Mouse (Mus musculus) right cerebral cortex, adult 2 months (tissue): ENCODE measurements at regions not wholly inside any gene's neighbourhood (a gene's known extent, or its start where the extent isn't known, plus 50 kb on each side); places are given as distances from the start of the nearest gene placed in this dataset.
A peak's percentile ranks its signal among the peaks of the same experiment; 100 is the strongest.

Experiments
- DNase-seq, 2 experiments: peaks; one replicate each; pipeline ENCODE4 v3.0.0; 2021 to 2022; ENCODE audit warnings: low spot score in 2 of 2

DNA sequence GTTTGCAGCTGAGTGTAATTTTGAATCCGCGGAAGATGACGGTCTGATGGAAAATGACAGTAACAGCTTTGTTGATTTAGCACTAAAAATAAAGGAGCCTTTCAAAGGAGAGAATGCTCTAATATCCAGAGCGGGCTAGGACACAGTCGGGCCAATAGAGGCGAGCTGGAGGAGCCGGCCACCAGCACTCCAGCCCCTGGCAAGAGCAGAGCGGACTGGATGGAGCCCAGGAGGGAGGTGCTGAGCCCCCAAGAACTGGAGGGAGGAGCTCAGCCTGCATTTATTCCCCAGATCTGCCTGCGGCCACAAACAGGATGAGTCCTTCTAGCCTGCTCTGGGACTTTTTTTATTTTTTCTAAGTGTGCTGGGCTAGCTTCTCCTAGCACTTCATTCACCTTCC is 426.9 kb downstream of the Insc start:
- DNase-seq = peak in 1 of 2 experiments; percentile 24

DNA sequence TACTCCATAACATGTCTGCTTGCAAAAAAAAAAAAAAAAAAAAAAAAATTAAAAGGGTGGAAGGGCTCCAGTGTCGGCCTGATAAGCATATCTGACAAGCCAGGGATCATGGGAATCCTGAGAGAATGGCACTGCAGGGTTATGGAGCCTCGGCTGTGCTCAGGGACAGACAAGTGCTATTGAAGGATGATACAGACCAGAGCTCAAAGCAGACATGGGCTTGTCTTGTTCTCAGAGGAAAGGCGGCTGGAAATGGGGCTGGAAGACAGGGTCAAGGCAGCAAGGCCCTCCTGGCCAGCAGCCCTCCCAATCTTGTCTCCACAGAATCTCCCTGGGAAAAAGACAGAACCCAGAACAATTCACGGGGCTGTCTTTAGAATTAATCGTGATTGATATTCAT is 449.0 kb downstream of the Insc start:
- no peak for DNase-seq

DNA sequence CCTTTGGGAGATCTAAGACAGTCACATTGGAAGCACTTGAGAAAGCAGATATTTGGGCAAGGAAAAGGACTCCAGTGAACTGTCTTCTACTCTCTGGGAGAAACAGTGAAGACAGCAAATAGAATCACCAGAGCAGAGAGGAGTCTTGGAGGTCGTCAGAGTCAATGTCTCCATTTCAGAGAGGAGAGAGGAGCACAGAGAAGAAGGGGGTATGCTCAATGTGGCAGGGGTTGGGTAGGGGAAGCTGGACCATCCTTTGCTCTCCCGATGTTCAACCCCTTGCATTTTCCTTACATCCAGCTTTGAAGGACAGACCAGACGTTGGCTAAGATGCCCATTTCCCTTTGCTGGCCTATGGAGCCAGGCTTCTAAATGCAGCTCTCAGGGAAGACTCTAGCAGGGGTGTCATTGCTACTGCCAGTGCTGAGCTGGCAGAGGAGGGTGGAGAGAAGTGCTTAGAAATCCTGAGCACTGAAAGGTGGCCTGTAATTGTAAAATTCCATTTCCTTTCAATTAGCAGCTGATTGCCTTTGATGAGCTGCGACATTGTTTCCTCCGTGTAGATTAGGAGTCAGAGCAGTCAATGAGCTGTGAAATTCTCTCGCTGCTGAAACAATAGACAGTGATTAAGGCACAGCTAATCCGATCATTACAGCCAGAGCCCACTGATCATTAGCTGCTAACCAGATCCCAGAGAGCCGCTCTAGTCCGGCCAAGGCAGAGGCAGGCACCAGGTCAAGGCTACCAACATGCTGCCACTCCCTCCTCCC is 449.7 kb downstream of the Insc start:
- DNase-seq = no peak

DNA sequence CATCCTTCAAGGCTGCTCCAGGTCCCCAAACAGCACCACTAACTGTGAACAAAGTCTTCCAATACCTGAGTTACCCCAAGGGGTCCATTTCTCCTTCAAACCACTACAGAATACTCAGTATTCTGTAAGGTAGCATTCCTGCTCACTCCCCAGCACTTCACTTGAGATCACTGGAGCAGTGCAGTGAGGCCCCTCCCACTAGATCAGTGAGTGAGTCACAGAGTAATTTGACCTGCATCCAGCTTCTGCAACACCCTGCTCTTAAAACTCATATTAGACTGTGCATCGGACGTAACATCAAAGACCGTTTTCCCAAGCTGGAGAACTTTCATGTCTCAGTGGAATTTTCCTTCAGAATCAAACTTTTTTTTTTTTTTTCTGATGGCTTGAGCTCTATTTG is 461.4 kb downstream of the Insc start:
- no peak for DNase-seq

DNA sequence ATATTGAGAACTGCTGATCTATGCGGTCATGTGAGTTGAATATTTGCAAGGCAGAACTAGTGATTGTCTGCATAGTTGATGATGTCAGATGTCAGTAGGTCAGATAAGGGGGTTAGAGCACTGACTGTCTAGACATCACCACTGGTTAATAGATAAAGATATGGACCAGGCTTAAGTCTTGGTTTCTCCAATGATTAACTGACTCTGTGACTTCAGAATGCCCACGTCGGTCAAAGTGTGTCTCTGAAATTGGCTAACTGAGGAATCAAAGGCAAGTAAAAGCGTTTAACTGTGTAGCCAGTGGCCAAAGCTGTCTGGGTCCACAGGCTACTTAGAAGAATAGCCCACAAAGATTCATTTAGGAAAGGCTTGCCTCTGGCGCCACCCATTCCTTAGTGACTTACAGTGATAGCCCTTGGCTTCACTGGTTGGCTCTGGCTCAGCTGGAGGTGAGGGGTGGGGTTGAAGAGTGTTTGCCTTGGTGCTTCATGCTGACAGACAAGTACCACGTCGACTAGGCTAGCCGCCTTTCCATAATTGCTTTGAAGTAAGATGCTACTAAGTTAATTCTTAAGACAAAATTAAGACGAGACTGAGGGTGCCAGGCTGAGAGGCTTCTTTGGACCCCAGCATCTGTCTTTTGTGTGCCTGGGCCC is 463.1 kb downstream of the Insc start:
- no peak for DNase-seq

DNA sequence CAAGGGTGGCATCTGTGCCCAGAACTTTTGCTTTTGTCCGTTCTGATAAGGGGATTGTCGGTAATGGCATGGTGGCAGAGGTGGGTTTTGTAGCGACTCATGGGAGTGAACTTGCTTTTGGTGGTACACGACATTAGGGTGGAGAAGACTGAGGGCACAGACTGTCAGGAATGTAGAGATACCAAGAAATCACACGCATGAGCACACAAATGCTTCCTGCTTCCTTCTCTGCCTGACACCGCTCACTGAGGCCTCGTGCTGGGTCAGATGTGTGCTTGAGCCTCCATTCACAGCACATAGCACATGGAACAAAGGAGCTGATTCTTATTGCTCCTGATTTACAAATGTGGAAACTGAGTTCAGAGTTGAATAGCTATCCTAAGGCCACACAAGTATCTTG is 465.3 kb downstream of the Insc start:
- DNase-seq = no peak

DNA sequence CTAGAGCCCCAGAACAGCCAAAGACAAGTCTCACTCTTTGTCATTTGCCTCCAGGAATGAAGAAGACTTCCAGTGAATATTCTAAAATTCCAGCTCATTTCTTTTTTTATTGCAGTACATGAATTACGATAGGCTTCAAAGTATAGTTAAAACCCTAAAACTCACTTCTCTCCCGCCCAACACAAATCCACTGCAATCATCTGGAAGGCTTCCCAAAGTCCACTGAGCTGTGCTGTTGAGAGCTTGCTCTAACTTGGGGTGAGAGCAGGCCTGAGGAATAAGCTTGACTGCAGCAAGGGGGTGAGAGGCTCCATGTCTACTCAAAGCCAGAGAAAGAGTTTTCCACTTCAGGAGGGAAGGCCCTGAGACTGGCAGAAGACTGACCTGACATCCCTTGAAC is 466.5 kb downstream of the Insc start:
- no peak for DNase-seq

DNA sequence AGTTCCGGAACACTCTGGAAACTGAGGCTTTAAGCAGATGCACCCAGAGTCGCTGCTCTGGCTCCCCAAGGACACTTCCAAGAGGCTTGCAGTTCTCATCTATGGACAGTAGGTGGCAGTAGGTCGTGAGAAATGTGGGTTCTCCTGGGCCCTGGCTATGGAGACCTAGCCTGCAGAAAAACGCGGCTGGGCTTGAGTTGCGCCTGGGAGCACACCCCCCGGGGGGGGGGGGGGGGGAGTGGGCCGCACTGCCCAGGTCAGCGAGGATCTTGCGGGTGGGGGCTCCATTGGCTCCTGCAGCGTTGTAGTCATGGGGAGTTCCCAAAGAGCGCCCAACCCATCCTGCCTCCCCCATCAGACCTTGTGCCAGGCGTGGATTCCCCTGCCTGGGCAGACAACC is 473.3 kb downstream of the Insc start:
- DNase-seq = peak; percentile 84 to 88

DNA sequence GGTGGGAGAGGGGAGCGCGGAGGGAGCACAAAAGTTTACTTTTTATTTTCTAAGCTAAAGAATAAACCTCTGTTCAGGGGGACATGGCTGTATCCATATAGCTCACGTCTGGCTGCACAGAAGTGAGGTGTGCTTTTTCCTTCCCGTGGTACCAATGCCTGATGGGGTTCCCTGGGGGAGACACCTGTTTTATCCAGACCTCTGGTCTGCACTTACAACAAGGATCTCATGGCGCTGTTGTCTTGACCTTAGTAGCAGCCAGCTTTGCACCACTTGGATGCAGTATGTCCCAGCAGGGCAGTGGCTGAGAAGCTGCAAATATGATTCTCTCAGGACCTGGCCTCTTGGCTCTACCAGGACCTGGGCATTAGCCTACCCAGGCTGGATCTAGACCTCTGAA is 473.8 kb downstream of the Insc start:
- no peak for DNase-seq

DNA sequence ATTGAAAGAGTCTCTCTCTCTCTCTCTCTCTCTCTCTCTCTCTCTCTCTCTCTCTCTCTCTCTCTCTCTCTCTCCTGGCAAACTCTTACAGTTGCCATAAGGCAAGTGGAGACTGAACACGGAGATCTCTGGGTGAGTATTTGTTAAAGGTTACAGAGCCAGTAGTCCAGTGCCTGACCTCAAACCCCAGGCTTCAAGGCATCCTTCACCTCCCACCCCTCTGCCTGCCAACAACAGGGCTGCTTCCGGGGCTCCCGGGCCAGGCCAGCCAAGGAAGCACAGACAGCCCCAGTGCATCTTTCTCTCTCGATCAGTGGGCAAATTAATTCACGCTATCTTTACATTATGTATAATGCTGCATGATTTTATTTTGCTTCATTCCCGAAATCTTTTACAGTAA is 474.2 kb downstream of the Insc start:
- DNase-seq = no peak

DNA sequence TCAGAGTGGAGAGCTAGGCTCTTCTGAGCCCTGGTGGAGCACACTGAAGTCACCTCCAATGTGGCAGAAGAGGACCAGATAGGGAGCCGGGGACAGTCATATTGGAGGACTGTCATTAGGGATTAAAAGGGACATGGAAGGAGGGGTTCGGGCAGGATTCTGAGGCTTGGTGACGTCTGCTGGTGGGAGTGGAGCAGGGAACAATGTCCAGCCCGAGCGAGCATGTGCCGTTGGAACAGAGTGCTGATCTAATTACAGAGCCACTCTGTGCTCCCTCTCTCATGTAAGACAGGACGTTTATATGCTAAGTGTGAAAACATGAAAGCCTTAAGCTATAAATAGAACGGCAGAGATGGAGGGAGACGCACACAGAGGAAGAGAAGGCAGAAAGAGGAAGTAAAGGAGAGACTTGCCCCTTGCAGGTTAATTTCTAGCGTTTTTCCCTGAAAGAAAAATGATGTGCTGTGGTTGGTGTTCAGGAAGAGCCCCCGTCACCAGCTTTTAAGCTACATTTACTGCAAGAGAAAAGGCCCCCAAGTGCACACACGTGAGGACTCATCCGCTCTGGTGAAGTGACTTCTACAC is 475.2 kb downstream of the Insc start:
- peak in 1 of 2 experiments; percentile 4 for DNase-seq

DNA sequence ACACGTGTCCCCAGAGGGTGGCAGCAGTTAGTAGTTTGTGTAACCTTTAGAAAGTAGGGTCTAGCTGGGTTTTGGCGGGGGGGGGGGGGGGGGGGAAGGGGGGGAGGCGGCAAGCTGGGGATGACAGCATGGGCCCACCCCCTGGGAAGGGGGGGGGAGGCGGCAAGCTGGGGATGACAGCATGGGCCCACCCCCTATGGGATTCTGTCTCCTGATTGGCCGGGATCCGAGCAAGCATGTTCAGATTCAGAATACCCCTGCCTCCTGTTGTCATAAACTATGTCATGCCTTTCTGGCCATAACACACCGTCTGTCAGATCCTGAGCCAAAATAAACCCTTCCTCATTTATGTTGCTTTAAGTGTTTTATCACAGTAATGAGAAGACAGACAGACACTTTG is 479.1 kb downstream of the Insc start:
- DNase-seq = no peak

DNA sequence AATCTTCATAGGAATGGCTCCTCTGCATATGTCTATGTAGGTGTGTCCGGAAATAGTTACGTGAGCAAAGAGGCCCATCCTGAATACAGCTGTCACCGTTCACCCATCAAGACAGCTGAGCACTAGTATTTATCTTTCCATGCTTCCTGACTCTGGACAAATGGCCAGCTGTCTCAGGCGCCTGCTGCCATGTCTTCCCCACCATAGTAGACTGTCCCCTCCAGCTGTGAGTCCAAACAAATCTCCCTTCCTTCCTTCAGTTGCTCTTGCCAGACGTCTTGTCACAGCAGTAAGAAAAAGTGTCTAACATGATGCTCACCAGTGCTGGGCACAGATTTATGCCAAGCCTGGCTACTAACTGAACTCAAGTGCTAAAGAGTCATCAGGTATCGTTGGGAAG is 487.0 kb downstream of the Insc start:
- no peak for DNase-seq

DNA sequence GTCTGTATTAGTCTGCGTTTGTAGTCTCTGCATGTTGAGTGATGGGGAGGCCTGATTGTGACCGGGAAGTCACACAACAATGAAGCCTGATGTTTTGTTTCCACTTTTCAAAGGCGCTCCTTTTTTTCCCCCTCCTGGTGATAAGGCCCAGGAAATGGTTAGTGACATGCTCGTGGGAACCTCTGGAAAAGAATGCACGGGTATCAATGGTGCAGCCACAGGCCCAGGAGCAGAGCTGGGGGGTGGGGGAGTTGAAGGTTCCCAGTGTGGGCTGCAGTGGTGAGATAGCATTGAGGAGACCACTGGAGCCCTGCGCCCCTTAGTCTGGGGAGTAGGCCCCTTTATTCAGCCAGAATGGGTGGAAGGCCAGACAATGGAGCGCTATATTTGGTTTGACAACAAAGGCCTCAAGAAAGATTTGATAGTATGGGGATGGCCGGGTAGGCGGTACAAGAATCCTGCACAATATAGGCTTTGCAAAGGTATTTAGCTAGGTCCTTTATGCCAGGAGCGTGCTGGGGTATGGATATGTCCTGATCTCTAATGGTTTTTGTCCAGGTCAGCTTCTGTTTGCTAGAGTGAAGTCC is 490.4 kb downstream of the Insc start:
- no peak for DNase-seq

DNA sequence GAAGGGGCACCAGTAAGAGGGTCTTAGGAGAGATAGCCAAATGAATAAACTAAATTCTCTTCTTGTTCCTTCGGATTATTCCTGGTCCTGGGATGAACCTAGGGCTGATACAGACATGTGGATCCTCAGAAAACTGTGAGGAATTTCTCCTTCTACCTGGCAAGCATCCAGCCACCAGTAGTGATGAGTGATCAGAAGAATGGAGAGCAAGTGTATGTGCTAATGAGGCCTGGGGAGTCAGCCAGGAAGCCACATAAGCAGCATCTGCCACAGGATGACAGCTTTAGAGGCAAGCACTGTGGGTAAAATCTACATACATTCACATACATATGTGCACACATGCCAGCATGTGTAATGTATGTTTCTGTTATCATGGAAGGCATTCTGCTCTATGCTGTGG is 493.6 kb downstream of the Insc start:
- DNase-seq = no peak

DNA sequence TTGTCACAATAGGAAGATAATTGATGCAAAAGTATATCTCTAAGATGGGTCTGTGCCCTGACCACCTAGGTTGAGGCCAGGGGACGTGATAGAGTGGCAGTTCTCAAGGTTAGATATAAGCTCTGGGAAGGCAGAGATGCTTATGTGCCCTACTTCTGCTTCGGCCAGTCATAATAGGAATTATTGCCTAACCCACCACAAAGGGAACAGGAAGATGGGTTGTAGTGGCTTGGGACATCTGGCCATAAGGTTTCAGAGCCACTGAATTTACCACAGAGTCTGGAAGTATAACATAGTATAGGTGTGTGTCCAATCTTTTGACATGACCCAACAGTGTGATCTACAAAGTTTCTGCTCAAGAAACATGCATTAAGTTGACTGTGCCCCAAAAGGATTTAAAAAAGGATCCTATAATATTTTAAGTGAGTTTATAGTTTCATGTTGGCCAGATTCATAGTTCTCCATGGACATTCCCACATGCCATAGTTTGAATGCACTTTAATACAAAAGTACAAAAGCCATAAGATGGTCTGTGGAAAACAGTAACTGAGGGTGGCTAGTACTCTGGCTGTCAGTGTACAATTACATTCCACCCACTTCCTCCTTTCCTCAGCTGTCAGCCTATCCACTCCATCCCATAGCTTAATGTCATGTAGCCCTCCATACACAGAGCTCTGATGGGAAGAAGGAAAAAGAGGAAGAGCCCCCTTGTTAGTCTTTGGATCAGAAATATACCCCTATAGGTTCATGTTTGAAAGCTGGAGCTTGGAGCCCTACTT is 508.3 kb downstream of the Insc start:
- no peak for DNase-seq

DNA sequence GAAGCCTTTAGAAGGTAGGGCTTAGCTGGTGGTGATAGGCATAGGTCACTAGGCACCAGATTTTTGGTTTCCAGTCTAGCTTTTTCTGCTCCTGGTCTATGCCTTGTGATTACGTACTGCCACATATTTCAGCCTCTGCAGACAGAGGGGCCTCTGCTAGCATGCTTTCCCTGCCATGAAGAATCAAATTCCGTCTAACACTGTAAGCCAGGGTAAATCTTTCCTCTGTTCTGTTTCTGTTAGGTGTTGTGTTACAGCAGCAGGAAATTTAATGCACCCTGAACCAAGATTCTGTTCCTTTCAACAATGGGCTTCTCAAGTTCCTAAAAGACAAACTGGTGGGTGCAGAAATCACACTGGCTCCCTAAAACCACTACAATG is 508.9 kb downstream of the Insc start:
- DNase-seq = no peak

DNA sequence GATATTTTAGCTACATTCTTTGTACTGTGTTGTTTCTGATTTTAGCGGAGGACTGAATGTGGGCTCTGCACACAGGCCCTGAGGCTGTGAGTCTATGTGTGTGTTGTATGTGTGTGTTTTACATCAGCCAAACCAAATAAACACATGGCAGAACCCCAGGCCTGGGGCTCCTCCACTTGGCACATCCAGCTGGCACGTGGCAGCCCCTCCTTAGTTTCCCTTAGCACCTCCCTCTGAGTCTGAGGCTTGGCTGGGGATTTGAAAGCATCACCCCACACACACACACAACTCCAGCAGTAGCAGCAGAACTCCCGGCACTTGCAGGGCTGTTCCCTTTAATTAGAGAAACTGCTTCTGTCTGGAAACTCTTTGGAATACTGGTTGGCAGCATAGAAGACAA is 515.1 kb downstream of the Insc start:
- no peak for DNase-seq

DNA sequence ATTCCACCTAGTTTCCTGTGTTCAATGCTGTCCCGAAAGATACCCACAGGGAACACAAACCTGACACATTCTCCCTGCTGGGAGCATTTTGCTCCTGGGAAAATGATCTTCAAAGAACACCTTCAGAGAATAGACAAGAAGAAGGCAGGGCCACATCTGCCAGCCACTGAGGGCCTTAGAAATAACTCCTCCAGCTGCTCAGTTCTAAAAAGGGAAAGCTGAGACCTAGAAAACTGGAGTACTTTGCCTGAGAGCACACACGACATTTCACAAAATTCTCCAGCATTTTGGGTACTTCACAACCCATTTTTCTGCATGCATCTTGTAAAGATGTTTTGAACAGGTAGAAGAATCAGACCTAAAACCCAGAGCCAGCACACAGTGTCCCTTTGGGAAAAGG is 519.6 kb downstream of the Insc start:
- peak; percentile 7 for DNase-seq

DNA sequence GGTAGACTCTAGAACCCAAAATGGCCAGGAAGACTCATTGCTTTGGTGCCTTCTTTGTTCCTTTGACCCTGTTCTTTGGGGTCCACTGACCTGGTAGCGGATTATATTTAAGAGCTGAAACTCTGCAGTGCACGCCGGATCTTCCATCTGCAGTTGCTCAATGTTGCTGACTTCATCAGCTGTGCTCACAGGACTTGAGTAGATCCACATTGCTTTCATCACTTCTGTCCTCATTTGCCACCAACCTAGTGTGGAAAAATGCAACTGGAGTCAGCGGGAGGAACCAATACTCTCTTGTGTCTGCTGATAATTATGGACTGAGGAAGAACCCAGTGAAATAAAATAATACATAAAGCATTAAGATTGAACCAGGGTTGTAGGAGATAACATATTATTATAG is 522.6 kb downstream of the Insc start:
- DNase-seq = no peak

DNA sequence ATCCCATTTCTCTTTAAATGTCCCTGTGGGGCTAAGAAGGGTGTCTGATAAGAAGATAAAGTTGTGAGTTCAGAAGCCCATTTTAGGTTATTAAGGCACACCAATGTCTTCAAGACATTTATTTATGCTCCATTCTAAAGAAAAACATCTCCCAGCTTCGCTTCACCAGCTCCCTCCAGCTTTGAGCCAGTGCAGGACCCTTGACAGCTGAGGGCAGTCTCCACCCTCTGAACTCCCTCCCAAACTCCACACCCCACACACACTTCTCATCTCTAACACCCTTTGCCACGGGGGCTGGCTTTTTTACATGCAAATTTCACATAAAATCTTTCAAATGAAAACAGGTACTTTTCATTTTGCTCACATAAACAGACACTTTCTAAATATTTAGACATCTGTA is 527.3 kb downstream of the Insc start:
- no peak for DNase-seq

DNA sequence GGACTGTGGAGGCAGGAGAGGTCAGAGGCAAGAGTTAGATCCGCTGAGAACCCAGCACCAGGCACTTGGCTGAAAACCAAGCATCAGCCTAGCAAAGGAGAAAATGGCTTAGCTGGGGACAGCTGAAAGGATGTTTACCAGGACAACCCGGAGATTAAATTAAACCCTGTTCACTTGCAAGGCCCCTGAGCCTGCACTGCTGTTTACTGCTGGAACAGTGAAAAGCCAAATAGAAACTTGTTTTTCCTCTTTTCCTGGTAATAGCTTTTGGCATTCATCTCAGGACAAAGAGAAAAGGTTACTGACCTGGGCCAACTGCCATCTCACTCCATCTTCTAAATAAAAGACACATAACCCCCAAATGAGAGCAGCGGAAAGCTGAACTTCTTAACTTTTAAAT is 531.3 kb downstream of the Insc start:
- DNase-seq = no peak
